Mouse (Mus musculus): ENCODE data around the gene Ttll9. TPM values are rescaled to one million over a fixed set of nuclear protein-coding genes. Genes with fewer than 3 reads are reported as not detected.

Gene Ttll9
- total and polyA plus RNA-seq, 3 experiments, result 0.07 to 0.19 TPM; not detected in 1

- TF ChIP-seq CHD2 (IDR thresholded peaks at IDR 0.05; ENCODE audit: low read length) (no peak), CHD1 (IDR thresholded peaks at IDR 0.05; ENCODE audit: low read depth, low read length) (no peak), ELF1 (IDR thresholded peaks at IDR 0.05; ENCODE audit: low read depth, low read length) (0 out of 2 replicates have a peak, but pooled peaks have one; percentile 54), USF1 (IDR thresholded peaks at IDR 0.05; ENCODE audit: low read depth, low read length) (no peak), HCFC1 (IDR thresholded peaks at IDR 0.05; ENCODE audit: low read depth, low read length) (peak; percentile 41; the same call in 1 of the 2 replicates), POLR2A (IDR thresholded peaks at IDR 0.05; ENCODE audit: control insufficient read depth in 1 of 2, insufficient read depth in 1 of 2, low read depth in 1 of 2, low read length in 2 of 2, poor library complexity in 1 of 2) (peak in 1 of 2 experiments; percentile 34; a peak in 1 of 4 replicates), USF2 (IDR thresholded peaks at IDR 0.05; ENCODE audit: borderline replicate concordance in 1 of 2, insufficient read depth in 1 of 2, low read depth in 1 of 2, low read length in 2 of 2) (no peak)
- no peak overlapping the region for H3K9ac ChIP-seq (ENCODE audit: control insufficient read depth, low read depth, low read length, poor library complexity, severe bottlenecking)
- peak; percentile 89 for DNase-seq (ENCODE audit: low read depth, low spot score)
- H3K27me3 ChIP-seq (ENCODE audit: control insufficient read depth in 1 of 2, insufficient read depth in 2 of 2, low read length in 2 of 2), result peaks cover 3 to 5% of the 10 kb centered on the region in 2 experiments
- peaks cover 0 to 2% of the 10 kb centered on the region in 2 experiments; a peak in 1 of 4 replicates for H3K36me3 ChIP-seq (ENCODE audit: control insufficient read depth in 1 of 2, insufficient read depth in 2 of 2, low read length in 2 of 2)
- no peaks in the 10 kb centered on the region for H3K79me2 ChIP-seq (ENCODE audit: control insufficient read depth, insufficient read depth, low read length, poor library complexity)
- peaks cover 0 to 8% of the 10 kb centered on the region in 2 experiments; a peak in 2 of 4 replicates for H3K4me1 ChIP-seq (ENCODE audit: control insufficient read depth in 1 of 2, insufficient read depth in 2 of 2, low read length in 2 of 2)
- no peak overlapping the region for H3K4me3 ChIP-seq (ENCODE audit: control insufficient read depth in 1 of 2, insufficient read depth in 1 of 2, low read depth in 2 of 2, low read length in 2 of 2)
- no peaks in the 10 kb centered on the region for H3K9me3 ChIP-seq (replicated peaks; ENCODE audit: insufficient read depth, low read length)
- H3K27ac ChIP-seq (ENCODE audit: control insufficient read depth, low read depth, low read length), result no peak overlapping the region
Measured at GRCm38 (mm10) chr2:153021163-153021562, 58.9 kb downstream of the Ttll9 start.

GRCm38 (mm10) chr2:153022855-153023254 lies 60.6 kb downstream of the Ttll9 start:
- no peak for TF ChIP-seq CHD2 (IDR thresholded peaks at IDR 0.05; ENCODE audit: low read length)
- no peak for TF ChIP-seq USF2 (IDR thresholded peaks at IDR 0.05; ENCODE audit: borderline replicate concordance in 1 of 2, insufficient read depth in 1 of 2, low read depth in 1 of 2, low read length in 2 of 2)
- TF ChIP-seq CTCF (IDR thresholded peaks at IDR 0.05 in 2 of 3, conservative IDR thresholded peaks at IDR 0.05 in 1 of 3; ENCODE audit: control insufficient read depth in 1 of 3, insufficient read depth in 1 of 3, low read depth in 2 of 3, low read length in 3 of 3, poor library complexity in 1 of 3, severe bottlenecking in 1 of 3), result no peak
- no peak for TF ChIP-seq RAD21 (IDR thresholded peaks at IDR 0.05; ENCODE audit: low read depth, low read length)
- no peak for TF ChIP-seq MYB (IDR thresholded peaks at IDR 0.05; ENCODE audit: low read depth, low read length)
- TF ChIP-seq MXI1 (IDR thresholded peaks at IDR 0.05; ENCODE audit: low read depth, low read length), result no peak
- no peak for TF ChIP-seq POLR2AphosphoS5 (IDR thresholded peaks at IDR 0.05; ENCODE audit: borderline replicate concordance, low read depth, low read length)
- TF ChIP-seq SMC3 (IDR thresholded peaks at IDR 0.05; ENCODE audit: low read depth, low read length), result no peak
- TF ChIP-seq TCF12 (IDR thresholded peaks at IDR 0.05; ENCODE audit: low read depth, low read length), result no peak
- no peak for TF ChIP-seq TAL1 (IDR thresholded peaks at IDR 0.05; ENCODE audit: low read length)
- no peak for TF ChIP-seq KAT2A (conservative IDR thresholded peaks at IDR 0.05; ENCODE audit: low read depth, low read length)
- TF ChIP-seq MAX (IDR thresholded peaks at IDR 0.05; ENCODE audit: low read length), result no peak
- no peak for TF ChIP-seq SIN3A (IDR thresholded peaks at IDR 0.05; ENCODE audit: low read length)
- no peak for TF ChIP-seq MAFK (IDR thresholded peaks at IDR 0.05; ENCODE audit: borderline replicate concordance, low read depth, low read length)
- no peak for TF ChIP-seq ELF1 (IDR thresholded peaks at IDR 0.05; ENCODE audit: low read depth, low read length)
- no peak for TF ChIP-seq EP300 (IDR thresholded peaks at IDR 0.05; ENCODE audit: low read depth in 1 of 2, low read length in 2 of 2)
- Histone ChIP-seq H3K27me3 (ENCODE audit: control insufficient read depth in 1 of 2, insufficient read depth in 2 of 2, low read length in 2 of 2) (peaks cover 3 to 5% of the 10 kb centered on the region in 2 experiments), H3K79me2 (ENCODE audit: control insufficient read depth, insufficient read depth, low read length, poor library complexity) (no peaks in the 10 kb centered on the region), H3K9ac (ENCODE audit: control insufficient read depth, low read depth, low read length, poor library complexity, severe bottlenecking) (no peak overlapping the region), H3K9me3 (replicated peaks; ENCODE audit: insufficient read depth, low read length) (no peaks in the 10 kb centered on the region), H3K4me3 (ENCODE audit: control insufficient read depth in 1 of 2, insufficient read depth in 1 of 2, low read depth in 2 of 2, low read length in 2 of 2) (no peak overlapping the region), H3K4me1 (ENCODE audit: control insufficient read depth in 1 of 2, insufficient read depth in 2 of 2, low read length in 2 of 2) (peaks cover 0 to 8% of the 10 kb centered on the region in 2 experiments; a peak in 2 of 4 replicates), H3K36me3 (ENCODE audit: control insufficient read depth in 1 of 2, insufficient read depth in 2 of 2, low read length in 2 of 2) (peaks cover 0 to 2% of the 10 kb centered on the region in 2 experiments; a peak in 1 of 4 replicates), H3K27ac (ENCODE audit: control insufficient read depth, low read depth, low read length) (no peak overlapping the region)
- DNase-seq (ENCODE audit: low read depth, low spot score), result no peak
